Mouse (Mus musculus): ENCODE data around the gene Ccdc15.

The Ccdc15 gene

GRCm38 (mm10) chr9:37347988-37348642 lies at the start of gene Ccdc15:
Gene Ccdc15 (minus strand): TSS chr9:37348432.
- DNase-seq, result peak; percentile 97 to 98

GRCm38 (mm10) chr9:37393482-37394131 lies 45.4 kb upstream of the Ccdc15 start:
- no peak for DNase-seq

GRCm38 (mm10) chr9:37392071-37392470 lies 43.8 kb upstream of the Ccdc15 start:
- no peak for DNase-seq

- DNase-seq, result no peak
Observed at GRCm38 (mm10) chr9:37390891-37391290, 42.7 kb upstream of the Ccdc15 start.

GRCm38 (mm10) chr9:37384284-37385182 lies 36.3 kb upstream of the Ccdc15 start:
- DNase-seq, result no peak

- no peak for DNase-seq
Observed at GRCm38 (mm10) chr9:37383161-37383560, 34.9 kb upstream of the Ccdc15 start.

GRCm38 (mm10) chr9:37375718-37376117 lies 27.5 kb upstream of the Ccdc15 start:
- DNase-seq, result no peak

- no peak for DNase-seq
Observed at GRCm38 (mm10) chr9:37371232-37371801, 23.1 kb upstream of the Ccdc15 start.

GRCm38 (mm10) chr9:37368860-37369259 lies 20.6 kb upstream of the Ccdc15 start:
- no peak for DNase-seq

- no peak for DNase-seq
Observed at GRCm38 (mm10) chr9:37368081-37368830, 20.0 kb upstream of the Ccdc15 start.

- DNase-seq, result no peak
Observed at GRCm38 (mm10) chr9:37367301-37368080, 19.3 kb upstream of the Ccdc15 start, which contains the start of gene Hepacam. Gene Hepacam (plus strand): TSS chr9:37367351.

- DNase-seq, result no peak
Observed at GRCm38 (mm10) chr9:37365706-37366105, 17.5 kb upstream of the Ccdc15 start.

GRCm38 (mm10) chr9:37364392-37364791 lies 16.2 kb upstream of the Ccdc15 start:
- no peak for DNase-seq

- DNase-seq, result no peak
Observed at GRCm38 (mm10) chr9:37363551-37363950, 15.3 kb upstream of the Ccdc15 start.

- no peak for DNase-seq
Observed at GRCm38 (mm10) chr9:37362881-37363280, 14.6 kb upstream of the Ccdc15 start.

- DNase-seq, result no peak
Observed at GRCm38 (mm10) chr9:37362084-37362483, 13.9 kb upstream of the Ccdc15 start.

- DNase-seq, result no peak
Observed at GRCm38 (mm10) chr9:37359331-37360220, 11.3 kb upstream of the Ccdc15 start.

GRCm38 (mm10) chr9:37358713-37359330 lies 10.6 kb upstream of the Ccdc15 start:
- DNase-seq, result no peak

GRCm38 (mm10) chr9:37354485-37354884 lies 6.3 kb upstream of the Ccdc15 start:
- DNase-seq, result no peak

- no peak for DNase-seq
Observed at GRCm38 (mm10) chr9:37351266-37351665, 3.0 kb upstream of the Ccdc15 start.

Measured in thymus, postnatal 36 days (tissue).